Mouse (Mus musculus) heart, embryonic 13.5 days (tissue): Measurements from ENCODE around the gene Acadl. TPM values are rescaled to one million over a fixed set of nuclear protein-coding genes. Genes with fewer than 3 reads are reported as not detected.

Experiments used
- ATAC-seq: fragments of 200-750 bp; cut with Nextera tagmentation; 2 replicates; pipeline ENCODE4 v1.8.0; 2017; ENCODE audit warnings: moderate TSS enrichment; ENCODE audit not compliant: insufficient number of reproducible peaks, low FRiP score, low TSS enrichment; ENCODE audit errors: extremely low read depth
- H3K27ac ChIP-seq: fragments of 300-500 bp; sonication (generic); replicated peaks from 2 replicates; pipeline ENCODE4 v1.5.1; 2015; ENCODE audit warnings: moderate library complexity, mild to moderate bottlenecking, inconsistent platforms
- H3K27me3 ChIP-seq: fragments of 300-500 bp; sonication (generic); replicated peaks from 2 replicates; pipeline ENCODE4 v1.6.1; 2015; ENCODE audit warnings: mild to moderate bottlenecking, inconsistent platforms
- H3K36me3 ChIP-seq: fragments of 300-500 bp; sonication (generic); 2 replicates; pipeline ENCODE4 v1.6.1; 2015; ENCODE audit warnings: mild to moderate bottlenecking, inconsistent platforms
- H3K4me1 ChIP-seq: fragments of 300-500 bp; sonication (generic); 2 replicates; pipeline ENCODE4 v1.6.1; 2015; ENCODE audit warnings: inconsistent platforms
- H3K4me2 ChIP-seq: fragments of 300-500 bp; sonication (generic); 2 replicates; pipeline ENCODE4 v1.6.1; 2015; ENCODE audit warnings: inconsistent platforms, mild to moderate bottlenecking, moderate library complexity
- H3K4me3 ChIP-seq: fragments of 300-500 bp; sonication (generic); 2 replicates; pipeline ENCODE4 v1.5.1; 2015; ENCODE audit warnings: moderate library complexity, mild to moderate bottlenecking, inconsistent platforms
- H3K9ac ChIP-seq: fragments of 300-500 bp; sonication (generic); 2 replicates; pipeline ENCODE4 v1.6.1; 2015; ENCODE audit warnings: inconsistent platforms, mild to moderate bottlenecking, moderate library complexity
- H3K9me3 ChIP-seq: fragments of 300-500 bp; sonication (generic); 2 replicates; pipeline ENCODE4 v1.6.1; 2016; ENCODE audit warnings: inconsistent platforms
- WGBS: fragments of 180-500 bp; shearing (Covaris S2); methylation state at CpG from one replicate; pipeline ENCODE4 v1.1.7; 2015; ENCODE audit warnings: mixed read lengths; 5-methylcytosine and 5-hydroxymethylcytosine counted together
- polyA plus RNA-seq: library from polyadenylated mRNA; unstranded; fragments of >200 nt; fragmentation: Nextera tagmentation; extraction: Ambion mirVana; gene quantifications from 2 replicates; pipeline ENCODE4 v1.2.1, GENCODE M21; 2015

The Acadl gene
- polyA plus RNA-seq, 1 experiment from 2014 or later, result 459 TPM

DNA sequence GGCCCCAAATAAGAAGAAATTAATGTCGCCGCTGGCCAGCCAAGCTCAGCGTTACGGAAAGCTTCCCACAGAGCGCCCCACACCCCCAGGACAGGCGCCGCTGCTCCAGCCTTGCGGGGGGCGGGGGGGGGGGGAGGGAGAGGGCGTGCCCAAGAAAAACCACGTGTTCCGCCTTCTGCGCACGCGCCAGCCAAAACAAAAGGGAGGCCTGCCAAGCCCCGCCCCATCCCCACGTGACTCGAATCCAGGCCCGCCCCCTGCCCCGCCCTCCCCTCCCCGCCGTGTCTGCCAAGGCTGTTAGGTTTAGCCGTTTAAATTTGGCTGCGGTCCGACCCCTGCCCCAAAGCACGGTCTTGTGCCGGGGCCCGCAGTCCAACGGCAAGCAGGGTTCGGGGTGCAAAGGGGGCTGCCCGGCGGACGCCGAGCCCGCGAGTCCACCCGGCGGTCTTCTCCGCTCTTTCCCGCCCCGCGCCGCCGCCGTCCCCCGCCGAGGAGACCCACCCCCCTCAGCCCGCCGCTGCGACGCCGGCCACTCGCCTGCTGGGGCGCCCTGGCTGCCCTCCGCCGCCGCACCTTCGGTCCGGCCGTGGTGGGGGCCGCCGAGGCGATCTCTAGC, 46.1 kb downstream of the Acadl start:
- Histone ChIP-seq H3K27me3 (no peaks in the 10 kb centered on the region), H3K4me2 (peak overlapping the region; percentile 85), H3K9me3 (no peaks in the 10 kb centered on the region), H3K4me1 (peaks cover 23% of the 10 kb centered on the region), H3K36me3 (no peaks in the 10 kb centered on the region), H3K4me3 (peak overlapping the region; percentile 87), H3K9ac (peak overlapping the region; percentile 95), H3K27ac (peak overlapping the region; percentile 97)
- WGBS, result 1% methylated on average over 53 of the region's 63 CpGs
- peak; percentile 83 for ATAC-seq

GRCm38 (mm10) chr1:66815941-66816777, 46.9 kb downstream of the Acadl start:
- under 1% methylated on average over 39 of the region's 39 CpGs for WGBS
- peak overlapping the region; percentile 97 for H3K27ac ChIP-seq
- 0 out of 2 replicates have a peak, but pooled peaks have one; percentile 2 for ATAC-seq

GRCm38 (mm10) chr1:66814756-66815155, 48.3 kb downstream of the Acadl start:
- Histone ChIP-seq H3K4me3 (peak overlapping the region; percentile 87), H3K27ac (peak overlapping the region; percentile 12; the same call in 1 of the 2 replicates), H3K9ac (no peak overlapping the region)

More at GRCm38 (mm10) chr1:66815941-66816777, 46.9 kb downstream of the Acadl start:
- H3K36me3 ChIP-seq, result no peaks in the 10 kb centered on the region
- peak overlapping the region; percentile 87 for H3K4me3 ChIP-seq
- H3K4me2 ChIP-seq, result peak overlapping the region; percentile 85
- H3K9ac ChIP-seq, result peak overlapping the region; percentile 92
- H3K9me3 ChIP-seq, result no peaks in the 10 kb centered on the region
- H3K4me1 ChIP-seq, result peaks cover 20% of the 10 kb centered on the region
- no peaks in the 10 kb centered on the region for H3K27me3 ChIP-seq

GRCm38 (mm10) chr1:66813191-66813590, 49.9 kb downstream of the Acadl start:
- Histone ChIP-seq H3K4me2 (no peak overlapping the region), H3K27ac (no peak overlapping the region), H3K36me3 (peaks cover 3% of the 10 kb centered on the region; the same call in 1 of the 2 replicates), H3K4me3 (no peak overlapping the region), H3K4me1 (peaks cover 20% of the 10 kb centered on the region), H3K9ac (no peak overlapping the region), H3K27me3 (no peaks in the 10 kb centered on the region), H3K9me3 (no peaks in the 10 kb centered on the region)
- ATAC-seq, result no peak
- 77% methylated on average over 1 of the region's 1 CpGs for WGBS

More at GRCm38 (mm10) chr1:66814756-66815155, 48.3 kb downstream of the Acadl start:
- Histone ChIP-seq H3K9me3 (no peaks in the 10 kb centered on the region), H3K4me2 (peak overlapping the region; percentile 85), H3K27me3 (no peaks in the 10 kb centered on the region), H3K4me1 (peaks cover 19% of the 10 kb centered on the region), H3K36me3 (no peaks in the 10 kb centered on the region)
- 49% methylated on average over 8 of the region's 8 CpGs for WGBS
- ATAC-seq, result no peak

- WGBS, result 92% methylated on average over 1 of the region's 1 CpGs
- no peak for ATAC-seq
- H3K4me3 ChIP-seq, result no peak overlapping the region
Measured at GRCm38 (mm10) chr1:66806821-66807220, 56.3 kb downstream of the Acadl start.

GRCm38 (mm10) chr1:66805408-66805807, 57.7 kb downstream of the Acadl start:
- WGBS, result 87% methylated on average over 1 of the region's 1 CpGs
- Histone ChIP-seq H3K36me3 (peaks cover 20% of the 10 kb centered on the region), H3K9ac (no peak overlapping the region), H3K9me3 (no peaks in the 10 kb centered on the region), H3K27me3 (no peaks in the 10 kb centered on the region), H3K27ac (no peak overlapping the region), H3K4me1 (peaks cover 18% of the 10 kb centered on the region), H3K4me3 (no peak overlapping the region), H3K4me2 (no peak overlapping the region)
- ATAC-seq, result no peak

More at GRCm38 (mm10) chr1:66806821-66807220, 56.3 kb downstream of the Acadl start:
- H3K4me2 ChIP-seq, result no peak overlapping the region
- H3K36me3 ChIP-seq, result peaks cover 9% of the 10 kb centered on the region
- no peaks in the 10 kb centered on the region for H3K9me3 ChIP-seq
- no peaks in the 10 kb centered on the region for H3K27me3 ChIP-seq
- H3K27ac ChIP-seq, result no peak overlapping the region
- H3K9ac ChIP-seq, result no peak overlapping the region
- peaks cover 18% of the 10 kb centered on the region for H3K4me1 ChIP-seq

DNA sequence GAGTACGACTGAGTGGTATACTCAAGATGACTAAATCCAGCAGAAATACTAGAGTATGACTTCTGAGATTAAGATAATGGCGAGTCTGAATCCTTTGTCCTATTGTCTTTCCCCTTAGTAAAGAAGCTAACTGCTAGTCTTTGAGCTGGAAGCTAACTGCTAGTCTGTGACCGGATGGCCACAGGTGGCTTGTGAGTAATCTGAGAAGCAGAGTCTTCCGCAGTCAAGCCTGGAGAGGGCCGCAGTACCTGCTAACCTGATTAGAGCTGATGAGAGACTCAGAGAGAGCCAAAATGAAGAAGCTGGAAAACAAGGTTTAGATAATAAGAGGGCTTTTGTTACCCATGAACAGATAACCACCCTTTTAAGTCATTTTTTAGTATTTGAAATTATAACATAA, 58.4 kb downstream of the Acadl start:
- Histone ChIP-seq H3K9me3 (no peaks in the 10 kb centered on the region), H3K36me3 (peaks cover 27% of the 10 kb centered on the region), H3K27me3 (no peaks in the 10 kb centered on the region), H3K27ac (no peak overlapping the region), H3K4me3 (no peak overlapping the region), H3K4me1 (peaks cover 12% of the 10 kb centered on the region), H3K9ac (no peak overlapping the region), H3K4me2 (no peak overlapping the region)
- no peak for ATAC-seq
- 53% methylated on average over 5 of the region's 5 CpGs for WGBS

GRCm38 (mm10) chr1:66797962-66798361, 65.1 kb downstream of the Acadl start:
- no peak overlapping the region for H3K4me2 ChIP-seq
- H3K27ac ChIP-seq, result no peak overlapping the region
- no peak for ATAC-seq
- 84% methylated on average over 2 of the region's 2 CpGs for WGBS
- peaks cover 2% of the 10 kb centered on the region; the same call in 1 of the 2 replicates for H3K4me1 ChIP-seq
- H3K9me3 ChIP-seq, result no peaks in the 10 kb centered on the region
- H3K27me3 ChIP-seq, result no peaks in the 10 kb centered on the region
- peaks cover 30% of the 10 kb centered on the region for H3K36me3 ChIP-seq
- H3K9ac ChIP-seq, result no peak overlapping the region
- H3K4me3 ChIP-seq, result no peak overlapping the region

- no peak overlapping the region for H3K4me2 ChIP-seq
- H3K4me3 ChIP-seq, result no peak overlapping the region
- no peaks in the 10 kb centered on the region; the same call in 1 of the 2 replicates for H3K36me3 ChIP-seq
- H3K4me1 ChIP-seq, result peaks cover 9% of the 10 kb centered on the region
- WGBS, result 69% methylated on average over 2 of the region's 2 CpGs
- ATAC-seq, result no peak
- no peak overlapping the region for H3K9ac ChIP-seq
- no peak overlapping the region for H3K27ac ChIP-seq
- no peaks in the 10 kb centered on the region for H3K9me3 ChIP-seq
- H3K27me3 ChIP-seq, result no peaks in the 10 kb centered on the region
Measured at GRCm38 (mm10) chr1:66792838-66793466, 70.1 kb downstream of the Acadl start.

DNA sequence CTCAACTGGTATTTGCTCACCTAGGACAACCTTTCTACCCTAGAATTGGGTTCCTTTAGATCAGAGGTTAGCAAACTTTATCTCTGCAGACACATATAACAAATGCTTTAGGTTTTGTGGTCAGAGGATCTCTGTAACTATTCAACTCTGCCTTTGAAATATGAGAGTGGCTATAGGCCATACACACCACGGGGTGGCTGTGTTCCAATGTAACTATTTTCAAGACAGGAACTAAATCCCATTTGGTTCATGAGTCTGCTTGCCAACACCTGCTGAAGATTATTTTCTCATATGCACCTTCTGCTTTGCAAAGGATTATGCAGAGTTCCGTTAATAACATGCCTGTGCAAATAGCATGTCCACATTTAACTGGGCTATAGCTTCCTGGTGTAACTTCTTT, 80.8 kb downstream of the Acadl start:
- peaks cover 1% of the 10 kb centered on the region for H3K36me3 ChIP-seq
- H3K4me3 ChIP-seq, result no peak overlapping the region
- 65% methylated on average over 2 of the region's 2 CpGs for WGBS
- no peaks in the 10 kb centered on the region for H3K27me3 ChIP-seq
- no peaks in the 10 kb centered on the region for H3K9me3 ChIP-seq
- no peaks in the 10 kb centered on the region for H3K4me1 ChIP-seq
- H3K4me2 ChIP-seq, result no peak overlapping the region
- no peak overlapping the region for H3K9ac ChIP-seq
- ATAC-seq, result no peak
- no peak overlapping the region for H3K27ac ChIP-seq

- WGBS, result 78% methylated on average over 4 of the region's 4 CpGs
- Histone ChIP-seq H3K9ac (no peak overlapping the region), H3K4me2 (no peak overlapping the region), H3K27ac (no peak overlapping the region), H3K27me3 (no peaks in the 10 kb centered on the region), H3K4me1 (no peaks in the 10 kb centered on the region), H3K4me3 (no peak overlapping the region), H3K36me3 (peaks cover 5% of the 10 kb centered on the region), H3K9me3 (no peaks in the 10 kb centered on the region)
- ATAC-seq, result no peak
Measured at GRCm38 (mm10) chr1:66781027-66781426, 82.0 kb downstream of the Acadl start.
